Mouse (Mus musculus) myocyte (in vitro differentiated cells): ENCODE data around the gene Chst15. TPM values are rescaled to one million over a fixed set of nuclear protein-coding genes. Genes with fewer than 3 reads are reported as not detected.

Source experiments
- H3K27me3 ChIP-seq: one replicate; pipeline ENCODE4 v1.6.1; 2011; ENCODE audit not compliant: control insufficient read depth, insufficient read depth, insufficient read length
- H3K36me3 ChIP-seq: one replicate; pipeline ENCODE4 v1.6.1; 2011; ENCODE audit not compliant: control insufficient read depth, insufficient read depth
- H3K4me2 ChIP-seq: one replicate; pipeline ENCODE4 v1.6.1; 2011; ENCODE audit warnings: low read depth, control low read depth
- H3K4me3 ChIP-seq: one replicate; pipeline ENCODE4 v1.5.1; 2011; ENCODE audit warnings: mild to moderate bottlenecking, control low read depth, moderate library complexity
- H3K79me2 ChIP-seq: one replicate; pipeline ENCODE4 v1.6.1; 2011; ENCODE audit not compliant: control insufficient read depth, insufficient read depth
- H3ac ChIP-seq: one replicate; pipeline ENCODE4 v1.6.1; 2011; ENCODE audit not compliant: control insufficient read depth, insufficient read length
- CEBPB ChIP-seq: IDR thresholded peaks from 2 replicates; pipeline ENCODE4 v1.6.1; 2011; ENCODE audit warnings: mild to moderate bottlenecking, moderate library complexity; ENCODE audit not compliant: poor library complexity, insufficient read depth, severe bottlenecking
- E2F4 ChIP-seq: IDR thresholded peaks from one replicate; pipeline ENCODE4 v1.6.1; 2011; ENCODE audit warnings: mild to moderate bottlenecking, control low read depth, moderate library complexity; ENCODE audit not compliant: insufficient read depth
- MAX ChIP-seq: IDR thresholded peaks from one replicate; pipeline ENCODE4 v1.6.1; 2011; ENCODE audit warnings: low read depth, mild to moderate bottlenecking, control low read depth
- MYOD1 ChIP-seq, 3 experiments: IDR thresholded peaks; one replicate each; pipeline ENCODE4 v1.6.1; 2011; ENCODE audit warnings: control low read depth in 2 of 3, low read depth in 2 of 3, mild to moderate bottlenecking in 2 of 3, moderate library complexity in 1 of 3; ENCODE audit not compliant: insufficient read length in 2 of 3, control insufficient read depth in 1 of 3
- MYOG ChIP-seq, 3 experiments: IDR thresholded peaks; one replicate each; pipeline ENCODE4 v1.6.1; 2011; ENCODE audit warnings: control low read depth in 2 of 3, low read depth in 2 of 3, mild to moderate bottlenecking in 2 of 3; ENCODE audit not compliant: insufficient read length in 2 of 3, control insufficient read depth in 1 of 3, insufficient read depth in 1 of 3
- POLR2A ChIP-seq: IDR thresholded peaks from one replicate; pipeline ENCODE4 v1.6.1; 2011; ENCODE audit warnings: low read depth, mild to moderate bottlenecking, control low read depth, moderate library complexity; ENCODE audit not compliant: insufficient read length
- POLR2AphosphoS2 ChIP-seq: IDR thresholded peaks from one replicate; pipeline ENCODE4 v1.6.1; 2011; ENCODE audit warnings: low read depth, control low read depth; ENCODE audit not compliant: insufficient read length
- REST ChIP-seq: IDR thresholded peaks from one replicate; pipeline ENCODE4 v1.6.1; 2011; ENCODE audit warnings: mild to moderate bottlenecking, control low read depth, moderate library complexity; ENCODE audit not compliant: insufficient read depth, insufficient read length
- SRF ChIP-seq: IDR thresholded peaks from one replicate; pipeline ENCODE4 v1.6.1; 2011; ENCODE audit warnings: low read depth; ENCODE audit not compliant: control insufficient read depth, insufficient read length
- TCF12 ChIP-seq: IDR thresholded peaks from one replicate; pipeline ENCODE4 v1.6.1; 2011; ENCODE audit warnings: mild to moderate bottlenecking, control low read depth; ENCODE audit not compliant: poor library complexity, insufficient read depth, severe bottlenecking
- TCF3 ChIP-seq: IDR thresholded peaks from one replicate; pipeline ENCODE4 v1.6.1; 2011; ENCODE audit warnings: low read depth, control low read depth; ENCODE audit not compliant: insufficient read length
- USF1 ChIP-seq: IDR thresholded peaks from one replicate; pipeline ENCODE4 v1.6.1; 2011; ENCODE audit warnings: low read depth, mild to moderate bottlenecking, control low read depth, moderate library complexity
- polyA plus RNA-seq: library from polyadenylated mRNA; unstranded; fragments of >200 nt; fragmentation: generic; extraction: Trizol; gene quantifications from one replicate; pipeline ENCODE4 v1.2.1, GENCODE M21; 2012; ENCODE audit warnings: missing spikeins

Gene Chst15
- polyA plus RNA-seq, 1 experiment: 13.4 TPM

DNA sequence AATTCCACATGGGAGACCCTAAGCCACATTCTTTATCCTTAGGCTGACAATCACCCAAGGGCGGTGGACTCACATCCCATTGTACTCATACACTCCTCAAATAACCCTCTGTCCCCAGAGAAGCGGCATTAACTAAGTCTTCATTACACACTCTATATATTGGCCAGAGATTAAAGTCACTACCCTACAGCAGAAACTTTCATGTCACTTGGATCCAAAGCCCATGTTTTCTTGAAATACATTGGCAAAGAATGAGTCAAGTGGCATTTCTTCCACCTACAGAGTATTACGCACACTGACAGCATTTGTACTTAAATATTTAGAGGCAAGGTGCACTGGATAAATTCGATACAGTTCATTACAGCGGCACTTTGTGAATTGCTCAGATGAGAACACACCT is 44.0 kb downstream of the Chst15 start:
- H3K27me3 ChIP-seq: no peaks in the 10 kb centered on the region
- peaks cover 11% of the 10 kb centered on the region for H3K36me3 ChIP-seq
- no peak overlapping the region for H3ac ChIP-seq
- H3K4me2 ChIP-seq: no peak overlapping the region
- H3K79me2 ChIP-seq: peaks cover 48% of the 10 kb centered on the region
- TF ChIP-seq SRF (no peak), TCF3 (no peak), USF1 (no peak), MAX (no peak), REST (no peak), E2F4 (no peak), TCF12 (no peak), CEBPB (no peak), MYOG (IDR thresholded peaks at IDR 0.05; ENCODE audit: control insufficient read depth in 1 of 3, insufficient read depth in 1 of 3, insufficient read length in 2 of 3, low read depth in 2 of 3) (no peak), POLR2A (no peak)
- H3K4me3 ChIP-seq: no peak overlapping the region

DNA sequence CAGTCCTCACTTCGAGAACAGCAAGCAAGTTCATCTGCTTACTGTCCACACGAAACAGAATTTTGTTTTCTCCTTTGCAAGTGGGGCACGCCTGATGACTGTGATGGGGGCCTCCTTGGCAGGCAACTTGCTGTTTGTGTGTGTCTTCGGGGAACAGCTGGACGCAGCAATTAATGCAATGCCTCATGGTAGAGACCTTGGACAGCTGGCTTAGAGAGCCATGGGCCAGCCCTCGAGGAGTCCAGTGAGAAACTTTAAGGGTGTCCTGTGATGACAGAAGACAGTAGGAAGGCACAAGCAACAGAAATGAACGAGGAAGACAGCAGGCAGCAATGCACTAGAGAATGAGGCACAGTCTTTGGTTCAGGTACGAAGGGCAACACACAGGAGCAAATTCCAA is 46.7 kb downstream of the Chst15 start:
- H3K79me2 ChIP-seq: peaks cover 23% of the 10 kb centered on the region
- H3ac ChIP-seq: no peak overlapping the region
- H3K36me3 ChIP-seq: peaks cover 23% of the 10 kb centered on the region
- H3K4me3 ChIP-seq: no peak overlapping the region
- no peak overlapping the region for H3K4me2 ChIP-seq
- no peak for TF ChIP-seq MYOG (IDR thresholded peaks at IDR 0.05; ENCODE audit: control insufficient read depth in 1 of 3, insufficient read depth in 1 of 3, insufficient read length in 2 of 3, low read depth in 2 of 3)
- TF ChIP-seq POLR2AphosphoS2: no peak
- no peak for TF ChIP-seq USF1
- no peak for TF ChIP-seq E2F4
- TF ChIP-seq SRF: no peak
- TF ChIP-seq CEBPB: no peak
- no peak for TF ChIP-seq MAX
- no peak for TF ChIP-seq TCF12
- TF ChIP-seq REST: no peak
- no peak for TF ChIP-seq MYOD1 (IDR thresholded peaks at IDR 0.05; ENCODE audit: control insufficient read depth in 1 of 3, insufficient read length in 2 of 3, low read depth in 2 of 3)
- TF ChIP-seq POLR2A: no peak
- no peak for TF ChIP-seq TCF3
- H3K27me3 ChIP-seq: no peaks in the 10 kb centered on the region

GRCm38 (mm10) chr7:132269661-132270060 is 47.4 kb downstream of the Chst15 start:
- H3K36me3 ChIP-seq: peaks cover 26% of the 10 kb centered on the region
- no peak overlapping the region for H3K4me2 ChIP-seq
- TF ChIP-seq TCF3 (no peak), POLR2AphosphoS2 (no peak), POLR2A (no peak), USF1 (no peak), MYOD1 (IDR thresholded peaks at IDR 0.05; ENCODE audit: control insufficient read depth in 1 of 3, insufficient read length in 2 of 3, low read depth in 2 of 3) (no peak), SRF (no peak), E2F4 (no peak), CEBPB (no peak), MAX (no peak), REST (no peak), MYOG (IDR thresholded peaks at IDR 0.05; ENCODE audit: control insufficient read depth in 1 of 3, insufficient read depth in 1 of 3, insufficient read length in 2 of 3, low read depth in 2 of 3) (no peak), TCF12 (no peak)

GRCm38 (mm10) chr7:132267721-132268498 is 49.1 kb downstream of the Chst15 start:
- H3K36me3 ChIP-seq: peaks cover 30% of the 10 kb centered on the region
- H3K4me2 ChIP-seq: no peak overlapping the region
- H3K79me2 ChIP-seq: peaks cover 10% of the 10 kb centered on the region
- TF ChIP-seq MYOD1 (IDR thresholded peaks at IDR 0.05; ENCODE audit: control insufficient read depth in 1 of 3, insufficient read length in 2 of 3, low read depth in 2 of 3) (no peak), POLR2AphosphoS2 (no peak), E2F4 (no peak), POLR2A (no peak), TCF3 (no peak), SRF (no peak), MAX (no peak), USF1 (no peak), CEBPB (no peak), MYOG (IDR thresholded peaks at IDR 0.05; ENCODE audit: control insufficient read depth in 1 of 3, insufficient read depth in 1 of 3, insufficient read length in 2 of 3, low read depth in 2 of 3) (no peak), TCF12 (no peak), REST (no peak)
- no peak overlapping the region for H3ac ChIP-seq
- no peak overlapping the region for H3K4me3 ChIP-seq
- H3K27me3 ChIP-seq: no peaks in the 10 kb centered on the region

More at GRCm38 (mm10) chr7:132269661-132270060, 47.4 kb downstream of the Chst15 start:
- Histone ChIP-seq H3K79me2 (peaks cover 16% of the 10 kb centered on the region), H3ac (no peak overlapping the region), H3K4me3 (no peak overlapping the region), H3K27me3 (no peaks in the 10 kb centered on the region)
